Mouse (Mus musculus): Measurements from ENCODE around the gene Nbl1. TPM values are rescaled to one million over a fixed set of nuclear protein-coding genes. Genes with fewer than 3 reads are reported as not detected.

The Nbl1 gene
- total and polyA plus RNA-seq, 3 experiments = 0.89 to 2.0 (median 1.5) TPM

DNA sequence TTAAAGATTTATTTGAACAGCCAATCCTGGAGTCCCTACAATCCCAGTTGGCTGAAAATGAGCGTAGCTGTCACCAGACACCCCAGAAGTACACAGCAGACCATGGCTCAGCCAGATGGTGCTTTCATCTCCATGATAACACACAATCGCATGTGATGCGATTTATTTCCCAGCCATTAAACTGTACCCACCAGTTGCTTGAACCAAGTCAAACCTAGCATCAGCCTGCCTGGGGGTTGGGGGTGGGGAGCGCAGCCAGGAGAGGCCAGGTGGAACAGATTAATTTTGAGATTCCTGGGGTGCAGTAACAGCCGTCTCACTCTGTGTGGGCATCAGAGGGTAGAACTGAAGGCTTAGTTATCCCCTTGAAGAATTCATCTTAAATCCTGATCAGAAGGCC is 46.4 kb downstream of the Nbl1 start:
- DNase-seq (ENCODE audit: extremely low read depth) = no peak
- Histone ChIP-seq H3K4me1 (ENCODE audit: control insufficient read depth in 1 of 2, insufficient read depth in 2 of 2) (peaks cover 0 to 7% of the 10 kb centered on the region in 2 experiments; a peak in 1 of 4 replicates), H3K9ac (ENCODE audit: insufficient read depth, low read depth) (no peak overlapping the region), H3K79me2 (replicated peaks; ENCODE audit: control insufficient read depth, extremely low read depth, insufficient read depth, poor library complexity, severe bottlenecking) (no peaks in the 10 kb centered on the region), H3K9me3 (replicated peaks; ENCODE audit: low read length) (peaks cover 9% of the 10 kb centered on the region), H3K27me3 (replicated peaks) (no peaks in the 10 kb centered on the region), H3K4me2 (ENCODE audit: insufficient read depth, low read depth, poor library complexity, severe bottlenecking) (no peak overlapping the region), H3K27ac (ENCODE audit: insufficient read depth, low read depth) (no peak overlapping the region), H3K36me3 (replicated peaks in 1 of 2; ENCODE audit: control insufficient read depth in 1 of 2, insufficient read depth in 1 of 2, low read length in 1 of 2) (peaks cover 0 to 51% of the 10 kb centered on the region in 2 experiments), H3K4me3 (replicated peaks in 1 of 3; ENCODE audit: low read depth in 2 of 3, low read length in 2 of 3, poor library complexity in 1 of 3) (no peak overlapping the region)
- in situ Hi-C loops (cut with MboI; ENCODE audit: low pct_ligation_motif_present, low pct_unique_long_range_greater_than_20kb, low sequenced_read_pairs) (no loop called here), dilution Hi-C loops (cut with MboI; ENCODE audit: extremely low pct_ligation_motif_present, extremely low pct_unique_long_range_greater_than_20kb, low sequenced_read_pairs) (no loop called here)
- TF ChIP-seq ZKSCAN1 (IDR thresholded peaks at IDR 0.05; ENCODE audit: borderline replicate concordance, low read depth, low read length) (no peak), MAFK (IDR thresholded peaks at IDR 0.05; ENCODE audit: insufficient replicate concordance, low read length) (no peak), NELFE (IDR thresholded peaks at IDR 0.05; ENCODE audit: low read depth, low read length) (no peak), MEF2A (IDR thresholded peaks at IDR 0.05; ENCODE audit: borderline replicate concordance, low read depth, low read length) (no peak), ZNF384 (IDR thresholded peaks at IDR 0.05; ENCODE audit: low read depth, low read length) (no peak), RCOR1 (conservative IDR thresholded peaks at IDR 0.05; ENCODE audit: low read depth, low read length) (no peak), POLR2A (IDR thresholded peaks at IDR 0.05; ENCODE audit: low read depth, low read length) (no peak), JUND (conservative IDR thresholded peaks at IDR 0.05; ENCODE audit: low read depth, low read length) (no peak), IRF4 (IDR thresholded peaks at IDR 0.05; ENCODE audit: low read depth, low read length) (no peak), CHD1 (IDR thresholded peaks at IDR 0.05; ENCODE audit: low read depth, low read length) (no peak), CHD2 (IDR thresholded peaks at IDR 0.05; ENCODE audit: low read length) (no peak), E2F4 (IDR thresholded peaks at IDR 0.05; ENCODE audit: insufficient replicate concordance, low read depth, low read length) (no peak), USF2 (conservative IDR thresholded peaks at IDR 0.05; ENCODE audit: low read depth, low read length) (no peak), NRF1 (IDR thresholded peaks at IDR 0.05; ENCODE audit: low read depth, low read length) (no peak), MYC (IDR thresholded peaks at IDR 0.05; ENCODE audit: low read depth, low read length) (no peak), POLR2AphosphoS2 (IDR thresholded peaks at IDR 0.05; ENCODE audit: low read depth, low read length) (no peak), BHLHE40 (IDR thresholded peaks at IDR 0.05; ENCODE audit: low read depth, low read length) (no peak)

DNA sequence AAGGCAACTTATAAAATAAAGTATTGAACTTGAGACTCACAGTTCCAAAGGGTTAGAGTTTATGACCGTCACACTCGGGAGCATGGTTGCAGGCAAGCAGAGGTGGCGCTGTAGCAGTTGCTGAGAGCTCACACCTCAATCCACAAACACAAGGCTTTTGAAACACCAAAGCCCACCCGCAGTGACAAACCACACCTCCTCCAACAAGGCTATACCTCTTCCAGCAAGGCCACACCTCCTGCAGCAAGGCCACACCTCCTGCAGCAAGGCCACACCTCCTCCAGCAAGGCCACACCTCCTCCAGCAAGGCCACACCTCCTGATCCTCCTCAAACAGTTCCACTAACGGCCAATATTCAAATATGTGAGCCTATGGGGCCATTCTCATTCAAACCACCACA is 48.2 kb downstream of the Nbl1 start:
- in situ Hi-C loops (cut with MboI; ENCODE audit: low pct_ligation_motif_present, low pct_unique_long_range_greater_than_20kb, low sequenced_read_pairs) = no loop called here
- no peak overlapping the region for H3K9ac ChIP-seq (ENCODE audit: insufficient read depth, low read depth)
- no peak for DNase-seq (ENCODE audit: extremely low read depth)

More for the DNA sequence above, 48.2 kb downstream of the Nbl1 start:
- dilution Hi-C loops (cut with MboI; ENCODE audit: extremely low pct_ligation_motif_present, extremely low pct_unique_long_range_greater_than_20kb, low sequenced_read_pairs) = no loop called here
- peaks cover 0 to 50% of the 10 kb centered on the region in 2 experiments for H3K36me3 ChIP-seq (replicated peaks in 1 of 2; ENCODE audit: control insufficient read depth in 1 of 2, insufficient read depth in 1 of 2, low read length in 1 of 2)
- H3K4me3 ChIP-seq (replicated peaks in 1 of 3; ENCODE audit: low read depth in 2 of 3, low read length in 2 of 3, poor library complexity in 1 of 3) = no peak overlapping the region
- H3K4me1 ChIP-seq (ENCODE audit: control insufficient read depth in 1 of 2, insufficient read depth in 2 of 2) = peaks cover 0 to 7% of the 10 kb centered on the region in 2 experiments; a peak in 1 of 4 replicates
- H3K4me2 ChIP-seq (ENCODE audit: insufficient read depth, low read depth, poor library complexity, severe bottlenecking) = no peak overlapping the region
- peaks cover 9% of the 10 kb centered on the region for H3K9me3 ChIP-seq (replicated peaks; ENCODE audit: low read length)
- no peak for TF ChIP-seq MXI1 (IDR thresholded peaks at IDR 0.05; ENCODE audit: low read depth, low read length)
- no peak for TF ChIP-seq MYC (IDR thresholded peaks at IDR 0.05; ENCODE audit: low read depth, low read length)
- no peak for TF ChIP-seq ETS1 (conservative IDR thresholded peaks at IDR 0.05; ENCODE audit: low read depth, low read length)
- TF ChIP-seq SIN3A (IDR thresholded peaks at IDR 0.05; ENCODE audit: low read length) = no peak
- TF ChIP-seq NRF1 (IDR thresholded peaks at IDR 0.05; ENCODE audit: low read depth, low read length) = no peak
- no peak for TF ChIP-seq ELF1 (IDR thresholded peaks at IDR 0.05; ENCODE audit: low read depth, low read length)
- no peak for TF ChIP-seq ZNF384 (IDR thresholded peaks at IDR 0.05; ENCODE audit: low read depth, low read length)
- no peak for TF ChIP-seq ZC3H11A (IDR thresholded peaks at IDR 0.05; ENCODE audit: low read depth, low read length)
- TF ChIP-seq GABPA (IDR thresholded peaks at IDR 0.05; ENCODE audit: insufficient replicate concordance, low read depth, low read length) = no peak
- no peaks in the 10 kb centered on the region for H3K79me2 ChIP-seq (replicated peaks; ENCODE audit: control insufficient read depth, extremely low read depth, insufficient read depth, poor library complexity, severe bottlenecking)
- no peaks in the 10 kb centered on the region for H3K27me3 ChIP-seq (replicated peaks)
- H3K27ac ChIP-seq (ENCODE audit: insufficient read depth, low read depth) = no peak overlapping the region
